Mouse (Mus musculus) liver, embryonic 14.5 days (tissue): Measurements from ENCODE around the gene Il31ra.

Experiments used
- CTCF ChIP-seq: IDR thresholded peaks from 2 replicates; pipeline ENCODE4 v1.5.1; 2016; ENCODE audit warnings: antibody characterized with exemption, low read depth, control low read depth
- EP300 ChIP-seq: IDR thresholded peaks from 2 replicates; pipeline ENCODE4 v1.6.1; 2016; ENCODE audit warnings: antibody characterized with exemption, low read depth

DNA sequence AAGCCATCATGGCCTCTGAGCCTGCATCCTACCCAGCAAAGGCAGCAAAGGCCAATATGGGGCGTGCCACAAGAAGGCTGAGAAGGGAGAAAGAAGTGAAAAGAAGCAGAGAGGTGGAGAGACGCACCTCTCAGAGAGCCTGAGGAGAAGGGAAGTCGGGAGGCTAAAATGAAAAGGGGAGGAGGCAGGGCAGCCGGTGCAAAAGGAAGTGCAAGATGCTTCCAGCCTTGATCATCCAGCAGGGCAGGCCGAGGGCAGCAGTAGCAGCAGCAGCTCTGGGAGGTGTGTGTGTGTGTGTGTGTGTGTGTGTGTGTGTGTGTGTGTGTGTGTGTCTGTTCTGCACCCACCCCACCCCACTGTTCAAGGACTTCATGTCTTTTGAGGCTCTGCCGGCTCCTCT, 71.9 kb downstream of the Il31ra start:
- TF ChIP-seq CTCF (no peak), EP300 (no peak)
